Mouse (Mus musculus) liver, adult 2 months (tissue): ENCODE measurements around the gene Oxtr. TPM values are rescaled to one million over a fixed set of nuclear protein-coding genes. Genes with fewer than 3 reads are reported as not detected.

ENCODE experiments used
- DNase-seq: peaks from one replicate; pipeline ENCODE4 v3.0.0-alpha.2; 2011; ENCODE audit warnings: low read depth, low spot score; ENCODE audit errors: extremely low read depth
- H3K27ac ChIP-seq: fragments of 200-500 bp; replicated peaks from 2 replicates; pipeline ENCODE4 v1.5.1; 2012; ENCODE audit warnings: low read depth, mild to moderate bottlenecking, control low read depth, inconsistent platforms, low read length; ENCODE audit not compliant: insufficient read depth
- H3K27me3 ChIP-seq: fragments of 200-500 bp; 2 replicates; pipeline ENCODE4 v1.6.1; 2012; ENCODE audit warnings: mild to moderate bottlenecking, moderate library complexity, low read length, inconsistent platforms; ENCODE audit not compliant: control insufficient read depth, insufficient read depth
- H3K36me3 ChIP-seq: fragments of 200-500 bp; 2 replicates; pipeline ENCODE4 v1.6.1; 2012; ENCODE audit warnings: low read length, inconsistent platforms; ENCODE audit not compliant: control insufficient read depth, insufficient read depth
- H3K4me1 ChIP-seq: fragments of 200-500 bp; 2 replicates; pipeline ENCODE4 v1.6.1; 2011; ENCODE audit warnings: low read length; ENCODE audit not compliant: control insufficient read depth, insufficient read depth
- H3K4me3 ChIP-seq: fragments of 200-500 bp; 2 replicates; pipeline ENCODE4 v1.5.1; 2011; ENCODE audit warnings: low read depth, mild to moderate bottlenecking, control low read depth, low read length, moderate library complexity; ENCODE audit not compliant: insufficient read depth
- H3K79me2 ChIP-seq: fragments of 200-500 bp; 2 replicates; pipeline ENCODE4 v1.6.1; 2012; ENCODE audit warnings: inconsistent platforms, mild to moderate bottlenecking, low read length, moderate library complexity; ENCODE audit not compliant: control insufficient read depth, insufficient read depth
- H3K9ac ChIP-seq: fragments of 200-500 bp; 2 replicates; pipeline ENCODE4 v1.6.1; 2012; ENCODE audit warnings: low read depth, mild to moderate bottlenecking, control low read depth, inconsistent platforms, low read length
- CTCF ChIP-seq: fragments of 200-500 bp; IDR thresholded peaks from 2 replicates; pipeline ENCODE4 v1.5.1; 2011; ENCODE audit warnings: low read depth, low read length, control low read depth
- POLR2A ChIP-seq: fragments of 200-500 bp; IDR thresholded peaks from 2 replicates; pipeline ENCODE4 v1.6.1; 2011; ENCODE audit warnings: low read length, control low read depth; ENCODE audit not compliant: insufficient read depth; ENCODE audit errors: extremely low read depth
- WGBS: fragments of 180-500 bp; shearing (Covaris S2); methylation state at CpG from one replicate; pipeline ENCODE4 v1.1.7; 2018; 5-methylcytosine and 5-hydroxymethylcytosine counted together
- polyA plus RNA-seq: library from polyadenylated mRNA; depleted of rRNA; stranded (reverse); fragments of >200 nt; gene quantifications from 2 replicates; pipeline ENCODE4 v1.2.3, GENCODE M21; 2012; rRNA removed
- total RNA-seq: library from RNA; depleted of rRNA; stranded (reverse); fragments of >200 nt; gene quantifications from 2 replicates; pipeline ENCODE4 v1.2.3, GENCODE M21; 2014; rRNA removed

The Oxtr gene
- total and polyA plus RNA-seq, 2 experiments = not detected

- no peak for DNase-seq
- TF ChIP-seq CTCF (no peak), POLR2A (no peak)
- no peaks in the 10 kb centered on the region for H3K79me2 ChIP-seq
- no peaks in the 10 kb centered on the region for H3K36me3 ChIP-seq
- no peak overlapping the region for H3K9ac ChIP-seq
- no peak overlapping the region for H3K4me3 ChIP-seq
- no peaks in the 10 kb centered on the region for H3K4me1 ChIP-seq
- WGBS = 95% methylated on average over 5 of the region's 5 CpGs
- no peak overlapping the region for H3K27ac ChIP-seq
- 0 out of 2 replicates have a peak, but pooled peaks cover 3% of the 10 kb centered on the region for H3K27me3 ChIP-seq
Measured at GRCm38 (mm10) chr6:112461459-112461858, 28.3 kb downstream of the Oxtr start.

GRCm38 (mm10) chr6:112459341-112459749 is 30.4 kb downstream of the Oxtr start, which contains the start of gene Cav3:
TSS of gene Cav3 (plus strand) at chr6:112459505.
- no peak for TF ChIP-seq CTCF
- TF ChIP-seq POLR2A = no peak
- Histone ChIP-seq H3K4me1 (no peaks in the 10 kb centered on the region), H3K9ac (no peak within 1 kb of the TSS), H3K4me3 (no peak within 1 kb of the TSS), H3K27ac (no peak within 1 kb of the TSS), H3K36me3 (no peaks in the 10 kb centered on the region), H3K79me2 (no peaks in the 10 kb centered on the region), H3K27me3 (0 out of 2 replicates have a peak, but pooled peaks cover 3% of the 10 kb centered on the region)
- WGBS = 70% methylated on average over 12 of the region's 12 CpGs
- no peak for DNase-seq

GRCm38 (mm10) chr6:112445675-112446074 is 44.1 kb downstream of the Oxtr start:
- no peaks in the 10 kb centered on the region for H3K36me3 ChIP-seq
- 74% methylated on average over 3 of the region's 3 CpGs for WGBS
- no peak for DNase-seq

GRCm38 (mm10) chr6:112426018-112426732 is 63.6 kb downstream of the Oxtr start:
- Histone ChIP-seq H3K27ac (no peak overlapping the region), H3K4me3 (no peak overlapping the region), H3K36me3 (no peaks in the 10 kb centered on the region), H3K9ac (no peak overlapping the region), H3K79me2 (no peaks in the 10 kb centered on the region), H3K27me3 (no peaks in the 10 kb centered on the region), H3K4me1 (no peaks in the 10 kb centered on the region)
- 72% methylated on average over 6 of the region's 6 CpGs for WGBS
- DNase-seq = no peak
- no peak for TF ChIP-seq POLR2A
- no peak for TF ChIP-seq CTCF

More at GRCm38 (mm10) chr6:112445675-112446074, 44.1 kb downstream of the Oxtr start:
- Histone ChIP-seq H3K4me3 (no peak overlapping the region), H3K9ac (no peak overlapping the region), H3K4me1 (no peaks in the 10 kb centered on the region), H3K79me2 (no peaks in the 10 kb centered on the region), H3K27ac (no peak overlapping the region), H3K27me3 (no peaks in the 10 kb centered on the region; the same call in 1 of the 2 replicates)
- TF ChIP-seq CTCF (no peak), POLR2A (no peak)

GRCm38 (mm10) chr6:112423746-112424501 is 65.8 kb downstream of the Oxtr start:
- WGBS = 72% methylated on average over 8 of the region's 8 CpGs

More at GRCm38 (mm10) chr6:112423746-112424501, 65.8 kb downstream of the Oxtr start:
- DNase-seq = peak; percentile 3
- Histone ChIP-seq H3K9ac (no peak overlapping the region), H3K36me3 (no peaks in the 10 kb centered on the region), H3K4me1 (no peaks in the 10 kb centered on the region), H3K27me3 (no peaks in the 10 kb centered on the region), H3K4me3 (no peak overlapping the region), H3K27ac (no peak overlapping the region), H3K79me2 (no peaks in the 10 kb centered on the region)
- no peak for TF ChIP-seq CTCF

Other genes with a start within 250 kb of the Oxtr start
- 0.28 and 0.34 TPM in 2 replicates for gene Lmcd1, start 216.2 kb downstream of the Oxtr start, total RNA-seq
- 0.33 and 0.42 TPM in 2 replicates for gene Lmcd1, start 216.2 kb downstream of the Oxtr start, polyA plus RNA-seq
- gene Ssu2, start 101.9 kb downstream of the Oxtr start, total RNA-seq = not detected in 2 replicates
- gene Ssu2, start 101.9 kb downstream of the Oxtr start, polyA plus RNA-seq = not detected in 2 replicates
- 0.18 TPM in 1 of 2 replicates, not detected in the other for gene Cav3, start 30.4 kb downstream of the Oxtr start, total RNA-seq
- not detected in 2 replicates for gene Cav3, start 30.4 kb downstream of the Oxtr start, polyA plus RNA-seq
- 1.2 and 1.5 TPM in 2 replicates for gene Rad18, start 206.7 kb upstream of the Oxtr start, total RNA-seq
- 0.33 and 0.36 TPM in 2 replicates for gene Rad18, start 206.7 kb upstream of the Oxtr start, polyA plus RNA-seq